Mouse (Mus musculus) B cell, adult 62 days (primary cell): ENCODE measurements around the gene Itln1. TPM values are rescaled to one million over a fixed set of nuclear protein-coding genes. Genes with fewer than 3 reads are reported as not detected.

Experiments
- total RNA-seq: library from RNA; stranded (reverse); gene quantifications from 4 replicates; pipeline ENCODE4 v1.2.4, GENCODE M21; 2023

The Itln1 gene
- total RNA-seq: 0.50 to 0.89 TPM in 2 of 4 replicates, not detected in the others

GRCm38 (mm10) chr1:171535194-171535593 lies at the start of gene Itln1:
Gene Itln1 (minus strand): TSS chr1:171535294.

GRCm38 (mm10) chr1:171558898-171559297 lies 23.8 kb upstream of the Itln1 start, which contains the start of gene Cd244a:
Gene Cd244a (plus strand): TSS chr1:171559193.

GRCm38 (mm10) chr1:171503250-171503591 lies 31.9 kb downstream of the Itln1 start, which contains the start of gene Alyref2:
Gene Alyref2 (plus strand): TSS chr1:171503478.

Other genes starting within 250 kb of the Itln1 start
- 40.8 to 49.7 TPM (median 48.4 TPM) in 4 replicates for gene Usp21, start 247.3 kb downstream of the Itln1 start, total RNA-seq
- 38.2 to 46.0 TPM (median 43.9 TPM) in 4 replicates for gene Ufc1, start 240.3 kb downstream of the Itln1 start, total RNA-seq
- 32.7 to 39.6 TPM (median 35.9 TPM) in 4 replicates for gene Dedd, start 206.1 kb downstream of the Itln1 start, total RNA-seq
- gene Nit1, start 189.6 kb downstream of the Itln1 start, total RNA-seq: 23.9 to 28.3 TPM (median 26.2 TPM) in 4 replicates
- gene Pfdn2, start 189.6 kb downstream of the Itln1 start, total RNA-seq: 66.0 to 73.1 TPM (median 70.7 TPM) in 4 replicates
- 0.47 to 0.63 TPM (median 0.48 TPM) in 3 of 4 replicates, not detected in the other for gene Klhdc9, start 174.5 kb downstream of the Itln1 start, total RNA-seq
- gene Nectin4, start 165.2 kb downstream of the Itln1 start, total RNA-seq: 0.57 to 0.72 TPM (median 0.69 TPM) in 4 replicates
- 292 to 309 TPM (median 301 TPM) in 4 replicates for gene Arhgap30, start 146.3 kb downstream of the Itln1 start, total RNA-seq
- 154 to 209 TPM (median 182 TPM) in 4 replicates for gene Usf1, start 124.0 kb downstream of the Itln1 start, total RNA-seq
- 11.1 to 12.0 TPM (median 11.6 TPM) in 4 replicates for gene Tstd1, start 116.4 kb downstream of the Itln1 start, total RNA-seq
- 0.55 to 2.1 TPM (median 0.92 TPM) in 4 replicates for gene F11r, start 97.8 kb downstream of the Itln1 start, total RNA-seq
- gene Alyref2, start 31.8 kb downstream of the Itln1 start, total RNA-seq: 10.0 to 11.2 TPM (median 10.6 TPM) in 4 replicates
- gene Cd244a, start 23.9 kb upstream of the Itln1 start, total RNA-seq: 8.1 to 14.6 TPM (median 12.9 TPM) in 4 replicates
- 113 to 120 TPM (median 117 TPM) in 4 replicates for gene Ly9, start 72.1 kb upstream of the Itln1 start, total RNA-seq
- 64.7 to 74.7 TPM (median 70.7 TPM) in 4 replicates for gene Slamf7, start 117.7 kb upstream of the Itln1 start, total RNA-seq
- gene Cd48, start 146.7 kb upstream of the Itln1 start, total RNA-seq: 102 to 121 TPM (median 111 TPM) in 4 replicates
- gene Slamf1, start 231.8 kb upstream of the Itln1 start, total RNA-seq: 25.3 to 33.4 TPM (median 28.6 TPM) in 4 replicates